ENCODE assay signal across 8 mouse cellular contexts in genomic region chr2:32430701-32431676, GRCm38 (mm10). TPM values are rescaled to one million over a fixed set of nuclear protein-coding genes. Genes with fewer than 3 reads are reported as not detected.
A peak's percentile ranks its signal among the peaks of the same experiment; 100 is the strongest.
DNase-seq lines count a peak whose midpoint lies in the region; ATAC-seq lines count a peak whose summit lies in the region.

No protein-coding gene starts in this region.

- H3K27ac ChIP-seq in hindbrain, embryonic 16.5 days (ENCODE audit: low read depth, low read length), result peak overlapping the region; percentile 94

- peak overlapping the region; percentile 74 for H3K9ac ChIP-seq in hindbrain, embryonic 16.5 days (ENCODE audit: low read depth, low read length)

- peaks cover 41% of the 10 kb centered on the region for H3K4me1 ChIP-seq in hindbrain, embryonic 16.5 days (ENCODE audit: control insufficient read depth, insufficient read depth, low read depth, low read length)

- H3K9me3 ChIP-seq in hindbrain, embryonic 16.5 days (ENCODE audit: control insufficient read depth, low read length), result no peaks in the 10 kb centered on the region

- H3K27me3 ChIP-seq in hindbrain, embryonic 16.5 days (replicated peaks; ENCODE audit: control insufficient read depth, insufficient read depth, low read length), result no peaks in the 10 kb centered on the region

- peak; percentile 97 for ATAC-seq in hindbrain, embryonic 16.5 days

- whole genome bisulfite sequencing in hindbrain, embryonic 16.5 days, result 5% methylated on average over 18 of the region's 18 CpGs

- H3K4me2 ChIP-seq in hindbrain, embryonic 16.5 days (ENCODE audit: low read length), result peak overlapping the region; percentile 93

- DNase-seq in adrenal gland, adult 8-10 months, result peak; percentile 62
- peak; percentile 97 for DNase-seq in embryo, embryonic 10 days (ENCODE audit: low spot score)
- peak; percentile 70 to 75 for DNase-seq in gastrocnemius, adult 8-10 months (ENCODE audit: low spot score in 2 of 2)
- DNase-seq in left cerebral cortex, adult 18-20 months (ENCODE audit: low spot score in 2 of 2), result peak; percentile 83 to 89
- peak; percentile 94 for DNase-seq in mesoderm, embryonic 11.5 days (ENCODE audit: low read depth, low spot score)
- peak; percentile 92 for DNase-seq in skeletal muscle tissue, adult 2 months (ENCODE audit: low read depth, low spot score)
- DNase-seq in c-Kit-positive CD71-positive TER-119-positive erythroid progenitor cells, embryonic 14.5 days (ENCODE audit: low spot score), result no peak

- peak overlapping the region; percentile 64 for H3K4me3 ChIP-seq in hindbrain, embryonic 16.5 days (ENCODE audit: low read length)

- no peaks in the 10 kb centered on the region for H3K36me3 ChIP-seq in hindbrain, embryonic 16.5 days (ENCODE audit: control insufficient read depth, insufficient read depth, low read length)

RNA-seq across cellular contexts. Expression of gene Naif1, which starts 19.3 kb away (rescaled TPM):
- 1 to 10 TPM; 4.2 to 5.5 (median 5.0) TPM for total RNA-seq in adrenal gland, adult 8-10 months (2022)
- total RNA-seq in gastrocnemius, adult 8-10 months (2022), result 1 to 10 TPM; 2.1 to 2.7 (median 2.3) TPM
- 5.1 and 5.2 TPM in 2 replicates for polyA plus RNA-seq in hindbrain, embryonic 16.5 days (2015; fragmentation: Nextera tagmentation; extraction: Ambion mirVana)
- 1 to 10 TPM; 3.7 to 4.6 TPM for total RNA-seq in left cerebral cortex, adult 18-20 months (2021)

RNA-seq across cellular contexts. Expression of gene Slc25a25, which starts 20.3 kb away (rescaled TPM):
- 10 to 100 TPM; 17.9 to 79.8 (median 27.3) TPM for total RNA-seq in adrenal gland, adult 8-10 months (2022)
- total RNA-seq in gastrocnemius, adult 8-10 months (2022), result 100 to 1,000 TPM in 1 of 4 experiments, 10 to 100 TPM in 3; 48.5 to 113 (median 60.4) TPM
- 55.0 and 60.6 TPM in 2 replicates for polyA plus RNA-seq in hindbrain, embryonic 16.5 days (2015; fragmentation: Nextera tagmentation; extraction: Ambion mirVana)
- total RNA-seq in left cerebral cortex, adult 18-20 months (2021), result 10 to 100 TPM; 67.5 to 72.1 TPM

RNA-seq across cellular contexts. Expression of gene Ptges2, which starts 35.3 kb away (rescaled TPM):
- total RNA-seq in adrenal gland, adult 8-10 months (2022), result 10 to 100 TPM; 42.2 to 52.5 (median 51.1) TPM
- 10 to 100 TPM; 33.8 to 40.1 (median 36.1) TPM for total RNA-seq in gastrocnemius, adult 8-10 months (2022)
- 56.4 and 59.8 TPM in 2 replicates for polyA plus RNA-seq in hindbrain, embryonic 16.5 days (2015; fragmentation: Nextera tagmentation; extraction: Ambion mirVana)
- total RNA-seq in left cerebral cortex, adult 18-20 months (2021), result 10 to 100 TPM; 49.5 to 51.2 TPM

RNA-seq across cellular contexts. Expression of gene Lcn2, which starts 42.9 kb away (rescaled TPM):
- 1 to 10 TPM in 2 of 4 experiments, under 1 TPM in 2; 0.32 to 3.7 (median 1.3) TPM for total RNA-seq in adrenal gland, adult 8-10 months (2022)
- total RNA-seq in gastrocnemius, adult 8-10 months (2022), result 1 to 10 TPM in 1 of 4 experiments, under 1 TPM in 1, not detected in 2; 0.65 to 1.9 TPM
- polyA plus RNA-seq in hindbrain, embryonic 16.5 days (2015; fragmentation: Nextera tagmentation; extraction: Ambion mirVana), result 0.76 and 0.93 TPM in 2 replicates
- under 1 TPM; 0.77 to 0.84 TPM for total RNA-seq in left cerebral cortex, adult 18-20 months (2021)

RNA-seq across cellular contexts. Expression of gene 1110008P14Rik, which starts 49.3 kb away (rescaled TPM):
- 100 to 1,000 TPM; 120 to 179 (median 148) TPM for total RNA-seq in adrenal gland, adult 8-10 months (2022)
- total RNA-seq in gastrocnemius, adult 8-10 months (2022), result 10 to 100 TPM; 40.1 to 46.1 (median 42.3) TPM
- 161 and 196 TPM in 2 replicates for polyA plus RNA-seq in hindbrain, embryonic 16.5 days (2015; fragmentation: Nextera tagmentation; extraction: Ambion mirVana)
- total RNA-seq in left cerebral cortex, adult 18-20 months (2021), result 100 to 1,000 TPM; 283 to 350 TPM
